Mouse (Mus musculus): Measurements from ENCODE around the gene Ces2h. TPM values are rescaled to one million over a fixed set of nuclear protein-coding genes. Genes with fewer than 3 reads are reported as not detected.

Gene Ces2h
- not detected for total RNA-seq (2023)

GRCm38 (mm10) chr8:105000586-105000985 is at the start of gene Ces2h:
Gene Ces2h (plus strand): TSS chr8:105000853.

GRCm38 (mm10) chr8:104961537-104961961 is 39.1 kb upstream of the Ces2h start, which contains the start of gene Ces2g:
Gene Ces2g (plus strand): TSS chr8:104961718.

GRCm38 (mm10) chr8:105048371-105048854 is 47.8 kb downstream of the Ces2h start, which contains the start of gene Ces3a:
Gene Ces3a (plus strand): TSS chr8:105048601.

Other genes starting within 250 kb of the Ces2h start
- gene Ces2b, start 169.3 kb upstream of the Ces2h start, total RNA-seq (2023) = not detected
- not detected for gene Ces2c, start 153.8 kb upstream of the Ces2h start, total RNA-seq (2023)
- gene Ces2e, start 74.6 kb upstream of the Ces2h start, total RNA-seq (2023) = not detected
- gene Ces2f, start 53.5 kb upstream of the Ces2h start, total RNA-seq (2023) = not detected
- 0.38 TPM for gene Ces2g, start 39.1 kb upstream of the Ces2h start, total RNA-seq (2023)
- not detected for gene Ces3a, start 47.7 kb downstream of the Ces2h start, total RNA-seq (2023)
- gene Ces3b, start 82.9 kb downstream of the Ces2h start, total RNA-seq (2023) = not detected
- not detected for gene Ces4a, start 130.9 kb downstream of the Ces2h start, total RNA-seq (2023)
- gene Cbfb, start 169.8 kb downstream of the Ces2h start, total RNA-seq (2023) = 96.8 TPM
- gene D230025D16Rik, start 224.3 kb downstream of the Ces2h start, total RNA-seq (2023) = 23.3 TPM